Comparison of ENCODE assay signal across 20 mouse cellular contexts in the genomic region with DNA sequence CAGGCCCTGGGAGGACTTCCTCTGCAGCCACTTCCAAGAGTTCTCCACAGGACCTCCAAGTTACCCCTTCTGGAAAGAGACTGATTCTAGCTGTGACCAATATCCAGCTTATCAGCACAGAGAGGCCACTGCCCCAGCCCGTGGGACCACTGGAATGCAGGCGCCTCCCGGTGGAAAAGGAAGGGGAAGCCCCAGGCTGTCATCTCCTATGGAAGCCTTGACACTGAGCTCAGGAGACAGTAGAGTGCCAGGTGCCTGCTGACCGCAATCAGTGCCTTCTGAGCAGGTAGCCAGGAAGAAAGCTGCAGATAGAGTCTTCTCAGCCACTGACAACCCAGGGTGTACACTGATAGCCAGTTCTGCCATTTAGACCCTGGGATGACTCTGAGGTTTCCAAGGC. TPM values are rescaled to one million over a fixed set of nuclear protein-coding genes. Genes with fewer than 3 reads are reported as not detected.
DNase-seq lines count a peak whose midpoint lies in the region; ATAC-seq and TF ChIP-seq lines count a peak whose summit lies in the region.
"Had no signal": no experiment of that assay in that cellular context is flagged by ENCODE, and none has a peak within 500 bp of the region (broad histone marks: within the 10 kb centered on the region; RNA-seq: fewer than 3 reads in every experiment).

No protein-coding gene starts in this region.

- H3K9me3 ChIP-seq in heart, embryonic 13.5 days: no peaks in the 10 kb centered on the region
- no peaks in the 10 kb centered on the region for H3K9me3 ChIP-seq in liver, embryonic 14.5 days (ENCODE audit: control insufficient read depth, low read length)
- no peaks in the 10 kb centered on the region for H3K9me3 ChIP-seq in liver, embryonic 12.5 days (replicated peaks)
- no peaks in the 10 kb centered on the region for H3K9me3 ChIP-seq in heart, postnatal 0 days (replicated peaks; ENCODE audit: control insufficient read depth, low read length)
- H3K9me3 ChIP-seq: neural tube, embryonic 15.5 days had no signal

- peak; percentile 17; the same call in 1 of the 2 replicates for TF ChIP-seq CTCF in liver, embryonic 14.5 days (IDR thresholded peaks at IDR 0.05; ENCODE audit: low read depth)
- peak; percentile 55 for TF ChIP-seq CTCF in heart, postnatal 0 days (IDR thresholded peaks at IDR 0.05; ENCODE audit: low read depth)

- DNase-seq in cerebellum, adult 11-12 months: peak; percentile 61
- DNase-seq in cerebellum, postnatal 10 days: no peak
- DNase-seq in heart, adult 9 months (ENCODE audit: low spot score in 2 of 2): no peak
- DNase-seq in liver, embryonic 14.5 days (ENCODE audit: low read depth in 3 of 3, low spot score in 3 of 3): no peak
- no peak for DNase-seq in heart, postnatal 0 days (ENCODE audit: low spot score)
- no peak for DNase-seq in frontal cortex, postnatal 14 days (ENCODE audit: low spot score in 2 of 2)
- DNase-seq: right cerebral cortex, adult 18-20 months; spleen, adult 18-20 months; thymus, postnatal 25 days had no signal

- peak overlapping the region; percentile 13 for H3K27ac ChIP-seq in heart, embryonic 13.5 days (replicated peaks)
- no peak overlapping the region for H3K27ac ChIP-seq in liver, embryonic 14.5 days
- H3K27ac ChIP-seq in liver, embryonic 12.5 days: no peak overlapping the region
- H3K27ac ChIP-seq in heart, postnatal 0 days (ENCODE audit: low read depth): no peak overlapping the region
- H3K27ac ChIP-seq: neural tube, embryonic 15.5 days had no signal

- H3K4me2 ChIP-seq in heart, embryonic 13.5 days: 0 out of 2 replicates have a peak overlapping the region, but pooled peaks have one; percentile 1
- H3K4me2 ChIP-seq in liver, embryonic 14.5 days (ENCODE audit: low read depth): no peak overlapping the region
- no peak overlapping the region for H3K4me2 ChIP-seq in liver, embryonic 12.5 days
- no peak overlapping the region for H3K4me2 ChIP-seq in heart, postnatal 0 days (ENCODE audit: low read depth, low read length)
- H3K4me2 ChIP-seq: neural tube, embryonic 15.5 days had no signal

- no peak overlapping the region for H3K4me3 ChIP-seq in heart, embryonic 13.5 days
- H3K4me3 ChIP-seq in liver, embryonic 14.5 days (ENCODE audit: insufficient read depth in 1 of 2, low read depth in 2 of 2, low read length in 2 of 2): no peak overlapping the region
- H3K4me3 ChIP-seq in liver, embryonic 12.5 days: no peak overlapping the region
- no peak overlapping the region for H3K4me3 ChIP-seq in heart, postnatal 0 days (ENCODE audit: low read depth, low read length)
- H3K4me3 ChIP-seq: erythroblast, embryonic 14.5 days; neural tube, embryonic 15.5 days had no signal

- no peak for ATAC-seq in heart, embryonic 13.5 days (ENCODE audit: extremely low read depth, insufficient number of reproducible peaks, low FRiP score, low TSS enrichment)
- no peak for ATAC-seq in liver, embryonic 14.5 days (ENCODE audit: insufficient read depth)
- ATAC-seq in liver, embryonic 12.5 days: no peak
- no peak for ATAC-seq in heart, postnatal 0 days (ENCODE audit: insufficient read depth, low read depth)

- TF ChIP-seq EP300 in liver, embryonic 14.5 days (IDR thresholded peaks at IDR 0.05; ENCODE audit: low read depth): no peak
- no peak for TF ChIP-seq EP300 in heart, postnatal 0 days (IDR thresholded peaks at IDR 0.05; ENCODE audit: low read depth)

- 6% methylated on average over 4 of the region's 4 CpGs for WGBS in heart, embryonic 13.5 days
- 22% methylated on average over 4 of the region's 4 CpGs for WGBS in liver, embryonic 14.5 days (ENCODE audit: insufficient replicate concordance)
- WGBS in liver, embryonic 12.5 days (ENCODE audit: insufficient replicate concordance): 14% methylated on average over 4 of the region's 4 CpGs
- 5% methylated on average over 4 of the region's 4 CpGs for WGBS in heart, postnatal 0 days

- H3K36me3 ChIP-seq in heart, embryonic 13.5 days: no peaks in the 10 kb centered on the region; the same call in 1 of the 2 replicates
- H3K36me3 ChIP-seq in liver, embryonic 14.5 days (replicated peaks; ENCODE audit: control insufficient read depth, insufficient read depth, low read depth): no peaks in the 10 kb centered on the region
- no peaks in the 10 kb centered on the region for H3K36me3 ChIP-seq in liver, embryonic 12.5 days
- H3K36me3 ChIP-seq in heart, postnatal 0 days (replicated peaks; ENCODE audit: control insufficient read depth, insufficient read depth, low read length): no peaks in the 10 kb centered on the region
- H3K36me3 ChIP-seq: neural tube, embryonic 15.5 days had no signal

- H3K27me3 ChIP-seq in heart, embryonic 13.5 days (replicated peaks): no peaks in the 10 kb centered on the region
- H3K27me3 ChIP-seq in liver, embryonic 14.5 days (ENCODE audit: control insufficient read depth, insufficient read depth, low read length): no peaks in the 10 kb centered on the region
- H3K27me3 ChIP-seq in liver, embryonic 12.5 days (replicated peaks): peaks cover 24% of the 10 kb centered on the region; the same call in 1 of the 2 replicates
- no peaks in the 10 kb centered on the region for H3K27me3 ChIP-seq in heart, postnatal 0 days (ENCODE audit: control insufficient read depth, insufficient read depth, low read length)
- H3K27me3 ChIP-seq: neural tube, embryonic 15.5 days had no signal

- H3K9ac ChIP-seq in heart, embryonic 13.5 days: peak overlapping the region; percentile 2; the same call in 1 of the 2 replicates
- H3K9ac ChIP-seq in liver, embryonic 14.5 days (replicated peaks): no peak overlapping the region
- H3K9ac ChIP-seq in liver, embryonic 12.5 days: no peak overlapping the region
- H3K9ac ChIP-seq in heart, postnatal 0 days (replicated peaks; ENCODE audit: low read depth, low read length): no peak overlapping the region
- H3K9ac ChIP-seq: neural tube, embryonic 15.5 days had no signal

- peaks cover 58% of the 10 kb centered on the region for H3K4me1 ChIP-seq in heart, embryonic 13.5 days
- H3K4me1 ChIP-seq in liver, embryonic 14.5 days (replicated peaks; ENCODE audit: control insufficient read depth in 2 of 2, insufficient read depth in 2 of 2, low read length in 1 of 2): no peaks in the 10 kb centered on the region
- no peaks in the 10 kb centered on the region for H3K4me1 ChIP-seq in liver, embryonic 12.5 days
- peaks cover 39% of the 10 kb centered on the region for H3K4me1 ChIP-seq in heart, postnatal 0 days (ENCODE audit: control insufficient read depth, insufficient read depth)

RNA-seq across cellular contexts. Expression of a gene that starts 13.4 kb away (rescaled TPM):
- 28.9 and 29.1 TPM in 2 replicates for polyA plus RNA-seq in heart, embryonic 13.5 days (2015; fragmentation: Nextera tagmentation; extraction: Ambion mirVana)
- 0.07 and 0.11 TPM in 2 replicates for polyA plus RNA-seq in liver, embryonic 14.5 days (2012; rRNA removed)
- 0.11 and 0.16 TPM in 2 replicates for polyA plus RNA-seq in liver, embryonic 14.5 days (2014; fragmentation: Nextera tagmentation; extraction: Ambion mirVana)
- polyA plus RNA-seq in liver, embryonic 12.5 days (2016; fragmentation: Nextera tagmentation; extraction: Ambion mirVana): 0.08 and 0.26 TPM in 2 replicates
- total RNA-seq in heart, postnatal 0 days (2014; rRNA removed; ENCODE audit: low replicate concordance): 55.5 and 70.0 TPM in 2 replicates
- polyA plus RNA-seq in heart, postnatal 0 days (2015; fragmentation: Nextera tagmentation; extraction: Ambion mirVana): 36.4 and 45.3 TPM in 2 replicates
- total RNA-seq: megakaryocyte-erythroid progenitor cell, adult 5-6 weeks had no signal
- polyA plus RNA-seq: erythroblast, embryonic 14.5 days had no signal

RNA-seq across cellular contexts. Expression of a gene that starts 46.3 kb away (rescaled TPM):
- 21.9 and 22.6 TPM in 2 replicates for polyA plus RNA-seq in heart, embryonic 13.5 days (2015; fragmentation: Nextera tagmentation; extraction: Ambion mirVana)
- 10.1 and 12.2 TPM in 2 replicates for polyA plus RNA-seq in liver, embryonic 14.5 days (2012; rRNA removed)
- 9.9 and 10.2 TPM in 2 replicates for polyA plus RNA-seq in liver, embryonic 14.5 days (2014; fragmentation: Nextera tagmentation; extraction: Ambion mirVana)
- 10.3 and 12.1 TPM in 2 replicates for polyA plus RNA-seq in liver, embryonic 12.5 days (2016; fragmentation: Nextera tagmentation; extraction: Ambion mirVana)
- 61.3 and 86.8 TPM in 2 replicates for total RNA-seq in heart, postnatal 0 days (2014; rRNA removed; ENCODE audit: low replicate concordance)
- 30.5 and 31.7 TPM in 2 replicates for polyA plus RNA-seq in heart, postnatal 0 days (2015; fragmentation: Nextera tagmentation; extraction: Ambion mirVana)

RNA-seq across cellular contexts. Expression of a gene that starts 55.8 kb away (rescaled TPM):
- not detected in 2 replicates for polyA plus RNA-seq in heart, embryonic 13.5 days (2015; fragmentation: Nextera tagmentation; extraction: Ambion mirVana)
- not detected in 2 replicates for polyA plus RNA-seq in liver, embryonic 14.5 days (2012; rRNA removed)
- not detected in 2 replicates for polyA plus RNA-seq in liver, embryonic 14.5 days (2014; fragmentation: Nextera tagmentation; extraction: Ambion mirVana)
- polyA plus RNA-seq in liver, embryonic 12.5 days (2016; fragmentation: Nextera tagmentation; extraction: Ambion mirVana): not detected in 2 replicates
- total RNA-seq in heart, postnatal 0 days (2014; rRNA removed; ENCODE audit: low replicate concordance): not detected in 2 replicates
- not detected in 2 replicates for polyA plus RNA-seq in heart, postnatal 0 days (2015; fragmentation: Nextera tagmentation; extraction: Ambion mirVana)
- total RNA-seq: gastrocnemius, postnatal 4 days; layer of hippocampus, postnatal 14 days; left cerebral cortex, postnatal 36 days; megakaryocyte-erythroid progenitor cell, adult 5-6 weeks had no signal
- polyA plus RNA-seq: erythroblast, embryonic 14.5 days; kidney, embryonic 16.5 days; liver, embryonic 16.5 days; neural tube, embryonic 15.5 days; stomach, embryonic 16.5 days had no signal

Comparison
In these comparisons a context has a peak if more than half of its experiments do, and no peak if none do; other contexts are left out.
1. RNA of a gene that starts 13.4 kb away (polyA plus RNA-seq): 36.4 to 45.3 TPM in heart, postnatal 0 days and 28.9 to 29.1 TPM in heart, embryonic 13.5 days; 0.07 to 0.16 TPM in liver, embryonic 14.5 days and 0.08 to 0.26 TPM in liver, embryonic 12.5 days; every median in the first group is over 10 times any median in the second.